Mouse (Mus musculus): ENCODE measurements around the gene Pprc1. TPM values are rescaled to one million over a fixed set of nuclear protein-coding genes. Genes with fewer than 3 reads are reported as not detected.
A peak's percentile ranks its signal among the peaks of the same experiment; 100 is the strongest.

Gene Pprc1
- polyA plus RNA-seq, 1 experiment: 15.4 TPM

DNA sequence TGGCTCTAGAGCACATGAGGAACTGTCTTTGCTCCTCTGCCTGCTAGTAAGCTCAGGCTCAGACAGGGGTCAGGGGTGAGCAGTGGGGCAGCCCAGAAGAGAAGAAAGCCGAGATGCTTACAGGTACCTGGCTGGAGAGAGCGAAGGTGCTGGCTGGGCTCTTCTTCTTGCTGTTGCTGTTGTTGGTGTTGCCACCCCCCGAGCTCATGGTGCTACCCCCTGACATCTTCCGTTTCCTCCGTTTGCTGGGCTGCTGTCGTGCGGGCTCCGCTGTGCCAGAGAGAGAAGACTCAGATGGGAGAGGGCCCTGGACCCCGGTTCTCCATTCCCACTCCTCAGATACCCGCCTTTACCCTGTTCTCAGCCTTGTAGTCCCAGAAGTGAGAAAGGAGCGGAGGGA lies 10.8 kb upstream of the Pprc1 start:
- no peak for DNase-seq (ENCODE audit: low spot score)

DNA sequence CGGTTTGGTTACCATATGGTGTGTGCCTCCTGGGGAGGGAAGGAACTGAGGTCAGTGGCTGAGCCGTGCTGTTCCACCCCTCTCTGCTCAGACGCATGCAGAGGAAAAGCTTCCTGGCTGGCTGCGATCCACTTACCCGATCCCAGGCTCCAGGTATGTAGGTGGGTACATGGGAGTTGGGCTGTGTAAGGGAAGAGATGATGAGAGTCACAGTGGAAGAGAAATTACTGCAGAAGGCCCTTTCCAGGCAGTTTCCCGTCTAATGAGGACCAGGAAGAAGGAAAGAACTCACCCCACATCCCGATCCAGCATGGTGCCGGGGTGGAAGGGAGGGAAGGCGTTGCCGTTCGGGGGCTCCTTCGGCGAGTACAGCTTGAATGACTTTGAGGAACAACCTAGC lies 8.7 kb upstream of the Pprc1 start:
- no peak for DNase-seq (ENCODE audit: low spot score)

DNA sequence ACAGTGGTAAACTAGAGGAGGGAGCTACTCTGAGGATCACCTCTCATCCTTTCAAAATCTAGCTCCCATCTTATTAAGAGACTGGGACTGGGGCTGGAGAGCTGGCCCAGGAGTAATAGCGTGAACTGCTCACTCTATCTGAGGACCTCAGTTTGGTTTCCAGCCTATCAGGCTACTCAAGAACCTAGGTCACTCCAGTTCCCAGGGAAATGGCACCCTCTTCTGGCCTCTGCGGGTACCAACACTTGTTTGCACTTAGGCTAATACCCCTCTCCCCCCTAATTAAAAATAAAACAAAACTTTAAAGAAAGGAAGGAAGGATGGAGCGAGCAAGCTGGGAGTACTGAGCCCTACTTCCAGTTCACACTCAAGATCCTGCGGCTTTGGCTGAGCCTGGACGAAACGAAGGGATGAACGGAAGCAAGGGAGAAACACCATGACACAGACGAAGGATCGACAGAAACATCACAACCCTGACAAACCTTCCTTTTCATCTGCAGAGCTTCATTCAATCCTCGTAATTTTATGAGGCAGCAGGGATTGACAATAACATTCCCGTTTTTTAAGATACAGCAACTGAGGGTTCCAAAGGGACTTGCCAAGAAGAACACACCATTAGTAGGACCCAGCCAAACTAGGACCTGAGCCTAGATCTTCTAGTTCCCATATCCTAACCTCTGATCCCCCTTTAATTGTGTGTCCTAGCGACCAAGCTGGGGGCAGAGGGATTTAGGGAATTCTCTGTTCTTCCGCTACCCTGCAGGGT lies 8.0 kb upstream of the Pprc1 start:
- no peak for DNase-seq (ENCODE audit: low spot score)

DNA sequence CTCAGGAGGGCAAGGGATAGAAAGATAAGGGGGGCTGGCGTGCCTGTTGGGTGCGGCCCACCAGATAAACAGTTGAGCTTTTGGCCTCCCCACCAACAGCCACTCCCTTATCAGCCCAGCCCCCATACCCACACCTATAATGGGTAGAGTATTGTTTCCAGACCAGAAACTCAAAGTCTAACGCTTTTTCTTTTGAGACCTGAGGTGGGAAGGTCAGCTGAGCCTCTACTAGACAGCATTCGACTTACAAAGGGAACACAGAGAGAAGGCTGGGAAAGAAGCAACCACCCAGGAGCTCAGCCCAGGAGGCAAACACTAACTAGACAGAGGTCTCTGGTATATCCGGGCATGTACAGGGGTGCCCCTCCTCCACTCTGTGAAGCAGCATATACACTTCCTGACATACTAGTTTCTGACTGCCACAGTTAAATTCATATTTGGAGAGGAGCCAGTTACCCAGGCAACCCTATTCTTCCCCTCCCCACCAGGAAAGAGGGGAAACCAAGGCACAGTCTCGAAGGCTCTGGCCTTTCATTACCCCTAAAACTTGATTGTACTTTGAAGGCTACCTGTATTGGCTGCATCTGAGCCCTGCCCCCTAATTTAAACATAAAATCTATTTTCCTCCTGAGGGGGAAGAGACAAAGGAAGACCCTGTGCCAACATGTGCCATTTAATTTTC lies 7.3 kb upstream of the Pprc1 start:
- no peak for DNase-seq (ENCODE audit: low spot score)

DNA sequence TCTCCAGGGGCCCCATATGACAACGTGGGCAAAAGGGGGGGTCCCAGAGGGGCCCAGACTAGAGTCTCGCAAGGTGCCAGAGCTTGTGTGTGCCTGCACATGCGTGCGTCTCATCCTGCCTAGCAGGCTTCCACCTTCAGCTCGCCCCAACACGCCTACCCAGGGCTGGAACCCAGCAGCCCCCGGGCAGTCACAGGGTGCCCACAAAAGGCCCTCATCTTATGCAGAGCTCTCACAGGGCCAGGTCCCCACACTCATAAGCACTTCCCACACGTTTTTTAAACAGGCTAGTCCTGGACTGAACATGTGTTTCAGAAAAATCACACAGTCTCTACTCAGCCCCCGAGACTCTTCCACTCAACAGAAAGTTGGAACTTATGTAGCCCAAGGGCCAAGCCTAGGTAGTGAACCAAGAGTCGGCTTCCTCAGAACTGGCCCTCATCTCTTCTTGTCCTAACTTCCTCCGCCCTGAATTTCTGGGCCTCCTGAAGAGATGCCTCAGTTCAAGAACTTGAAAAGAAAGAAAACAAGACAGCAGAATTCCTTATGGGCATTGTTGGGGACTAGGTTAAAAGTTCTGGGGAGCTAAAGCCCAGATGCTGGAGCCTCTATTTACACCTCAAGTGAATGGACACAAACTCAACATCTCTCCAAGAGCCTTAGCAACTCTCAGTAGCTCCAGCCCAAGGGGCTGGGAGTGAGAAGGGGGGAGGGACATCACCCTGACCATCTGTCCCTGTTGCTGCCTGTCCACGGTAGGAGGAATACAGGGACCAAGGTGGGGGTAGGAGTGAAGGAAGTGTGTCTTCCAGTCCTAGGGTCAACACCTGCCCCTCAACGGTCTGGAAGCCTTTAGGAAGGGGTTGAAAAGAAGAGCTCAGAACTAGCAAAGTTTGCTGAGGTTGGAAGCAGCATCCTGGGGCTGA lies 6.5 kb upstream of the Pprc1 start:
- no peak for DNase-seq (ENCODE audit: low spot score)

DNA sequence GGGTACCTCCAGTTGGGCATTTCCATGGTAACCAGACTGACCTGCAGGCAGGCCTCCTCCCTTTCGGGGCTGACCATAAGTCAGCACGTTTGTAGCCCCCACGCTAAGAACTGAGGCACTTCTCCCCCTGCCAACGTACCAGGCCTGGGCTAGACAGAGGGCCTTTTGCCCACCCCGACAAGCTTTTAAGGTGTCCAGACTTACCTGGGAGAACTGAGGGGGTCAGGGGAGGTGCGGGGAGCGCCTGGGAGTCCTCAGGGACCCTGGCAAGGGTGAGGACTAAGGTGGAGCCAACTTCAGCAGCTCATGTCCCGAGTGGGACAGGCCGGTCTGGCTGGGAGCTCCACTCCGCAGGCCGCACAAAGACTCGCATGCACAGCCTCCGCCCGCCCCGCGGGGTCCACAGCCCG lies 5.8 kb upstream of the Pprc1 start:
- no peak for DNase-seq (ENCODE audit: low spot score)

DNA sequence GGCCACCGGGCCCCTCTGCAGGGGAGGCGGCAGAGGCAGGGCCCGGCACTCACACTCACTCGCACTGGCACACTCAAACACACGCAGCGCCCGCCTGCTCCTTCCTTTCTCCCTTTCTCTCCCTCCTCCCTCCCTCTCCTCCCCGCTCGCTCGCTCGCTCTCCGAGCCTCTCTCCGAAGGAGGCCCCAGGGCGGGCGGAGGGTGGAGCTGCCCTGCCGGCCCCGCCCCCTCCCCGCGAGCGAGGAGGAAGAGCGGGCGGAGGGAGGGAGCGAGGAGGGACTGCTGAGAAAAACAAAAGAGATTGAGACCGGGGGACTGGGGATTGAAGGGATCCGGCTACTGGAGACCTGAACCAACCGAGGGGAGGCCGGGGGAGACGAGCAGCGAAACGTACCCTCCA lies 5.2 kb upstream of the Pprc1 start:
- DNase-seq (ENCODE audit: low spot score): peak; percentile 76

DNA sequence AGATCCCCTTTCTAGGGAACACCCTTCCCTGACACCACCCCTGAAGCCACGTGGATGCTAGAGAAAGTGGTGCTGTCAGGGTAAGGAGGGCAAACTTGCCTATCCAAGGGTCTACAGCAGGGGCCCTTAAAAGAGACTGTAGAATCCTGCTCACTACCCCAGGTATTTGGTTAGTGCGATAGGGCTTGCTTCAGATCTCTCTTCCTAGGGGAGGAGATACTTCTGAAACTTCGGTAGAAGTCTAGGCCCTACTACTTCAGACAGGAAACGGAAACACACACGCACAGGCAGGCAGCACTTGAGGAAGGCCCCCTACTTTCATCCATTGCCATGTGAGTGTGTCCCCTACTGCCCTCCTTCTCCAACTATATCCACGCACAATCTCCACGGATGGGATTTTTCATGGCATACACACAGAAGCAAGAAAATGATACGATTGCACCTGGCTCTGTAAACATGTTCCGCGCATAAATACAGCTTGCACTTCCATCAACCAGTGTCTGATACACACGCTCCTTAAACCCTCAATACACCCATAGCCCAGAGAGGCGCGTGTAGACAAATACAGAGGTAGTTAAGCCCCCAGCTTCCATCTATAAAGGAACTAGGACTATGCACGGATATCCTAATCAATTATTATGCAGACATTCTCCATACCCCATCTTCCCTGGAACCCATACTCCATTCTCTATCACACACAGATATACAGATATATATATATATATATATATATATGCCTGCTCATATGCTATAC lies 4.4 kb upstream of the Pprc1 start:
- DNase-seq (ENCODE audit: low spot score): no peak

DNA sequence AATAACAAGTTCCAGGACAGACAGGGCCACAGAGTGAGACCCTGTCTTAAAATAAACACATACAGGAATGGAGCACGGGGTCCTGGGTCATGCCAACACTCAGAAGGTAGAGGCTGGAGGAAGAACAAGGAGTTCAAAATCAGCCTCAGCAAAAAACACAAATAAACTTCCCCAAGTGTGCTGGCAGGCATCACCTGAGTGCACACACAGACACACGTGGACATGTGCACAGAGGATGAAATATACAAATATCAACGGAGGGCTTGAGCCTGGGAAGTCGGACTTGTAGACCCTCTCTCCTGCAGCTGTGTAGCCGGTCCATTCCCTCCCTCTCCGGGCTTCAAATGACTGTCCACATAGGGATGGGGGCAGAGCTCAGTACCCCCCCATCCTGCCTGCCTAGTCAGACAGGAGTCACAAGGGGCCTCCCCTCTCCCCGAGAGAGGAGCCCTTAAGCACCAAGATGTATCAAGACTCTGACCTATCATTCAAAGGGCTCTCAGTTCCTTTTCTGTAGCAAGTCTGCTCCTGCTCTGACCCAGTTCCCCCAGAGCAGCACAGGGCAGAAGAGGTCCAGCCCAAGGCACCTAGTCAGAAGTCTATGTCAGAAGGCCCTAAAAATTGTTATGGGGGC lies 3.3 kb upstream of the Pprc1 start:
- no peak for DNase-seq (ENCODE audit: low spot score)

DNA sequence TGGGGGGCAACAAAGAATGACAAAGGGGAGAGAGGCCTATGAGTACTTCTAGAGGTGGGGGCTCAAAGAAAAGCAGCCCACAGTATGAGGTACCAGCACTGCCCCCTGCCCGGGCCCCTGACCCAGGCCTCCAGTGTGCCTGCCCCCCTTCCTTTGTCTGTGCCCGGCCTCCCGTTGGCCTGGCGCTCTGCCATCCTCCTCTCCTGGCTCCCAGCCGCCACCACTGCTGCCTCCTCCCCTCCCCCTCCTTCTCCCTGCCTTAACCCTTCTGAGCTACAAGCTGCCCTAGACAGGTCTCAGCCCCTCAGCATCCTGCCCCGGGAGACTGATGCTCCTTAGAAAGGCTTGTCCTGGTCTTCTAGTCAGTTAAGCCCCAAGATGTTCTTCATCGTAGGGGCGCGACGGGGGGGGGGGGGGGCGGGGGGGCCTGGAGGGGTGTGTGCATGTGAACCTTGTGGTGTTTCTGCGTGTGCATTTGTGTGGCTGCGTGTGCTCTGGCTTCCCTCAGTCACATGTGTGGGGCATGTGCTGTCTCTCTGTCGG lies 2.7 kb upstream of the Pprc1 start:
- DNase-seq (ENCODE audit: low spot score): peak; percentile 77

DNA sequence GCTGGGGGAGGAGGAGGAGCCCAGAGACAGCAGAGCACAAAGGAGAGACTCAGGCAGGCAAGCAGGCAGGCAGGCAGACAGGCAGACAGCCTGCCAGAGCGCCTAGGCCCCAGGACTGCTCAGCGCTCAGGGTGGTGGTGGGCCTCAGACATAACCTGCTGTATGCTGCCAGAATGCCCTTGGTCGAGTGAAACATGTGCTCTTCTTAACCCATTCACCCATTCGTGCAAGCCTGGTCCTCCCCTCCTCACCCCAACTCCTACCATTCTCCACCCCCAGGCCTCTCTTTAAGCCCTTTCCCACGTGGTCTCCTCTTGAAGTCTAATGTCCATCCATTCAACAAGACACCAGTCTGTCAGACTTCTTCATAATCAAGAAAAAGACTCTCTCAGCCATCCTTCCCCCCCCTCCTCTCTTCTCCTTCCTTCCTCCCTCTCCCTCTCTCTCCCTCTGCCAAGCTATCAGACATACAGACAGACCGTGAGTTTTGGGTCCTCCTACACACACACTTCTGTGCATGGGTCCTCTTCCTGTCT lies 2.1 kb upstream of the Pprc1 start:
- DNase-seq (ENCODE audit: low spot score): no peak

DNA sequence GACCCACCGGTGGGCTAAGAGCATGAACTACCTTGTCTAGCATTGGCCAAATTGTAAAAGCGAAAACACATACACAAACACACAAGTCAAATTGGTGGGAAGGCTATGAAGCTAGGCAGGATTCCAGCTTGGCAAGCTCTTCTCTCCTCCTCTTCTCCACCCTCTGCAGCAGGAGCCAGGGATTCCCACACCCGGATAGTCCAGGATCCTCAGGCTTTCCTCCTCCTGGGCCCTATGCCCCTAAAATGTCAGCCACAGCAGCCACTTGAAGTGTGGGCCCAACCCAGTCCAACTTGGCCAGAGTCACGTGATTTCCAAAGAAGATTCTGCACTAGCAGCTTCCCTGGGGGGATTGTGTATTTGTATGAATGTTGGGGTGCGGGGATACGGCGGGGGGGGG lies 1.3 kb upstream of the Pprc1 start:
- no peak for DNase-seq (ENCODE audit: low spot score)

DNA sequence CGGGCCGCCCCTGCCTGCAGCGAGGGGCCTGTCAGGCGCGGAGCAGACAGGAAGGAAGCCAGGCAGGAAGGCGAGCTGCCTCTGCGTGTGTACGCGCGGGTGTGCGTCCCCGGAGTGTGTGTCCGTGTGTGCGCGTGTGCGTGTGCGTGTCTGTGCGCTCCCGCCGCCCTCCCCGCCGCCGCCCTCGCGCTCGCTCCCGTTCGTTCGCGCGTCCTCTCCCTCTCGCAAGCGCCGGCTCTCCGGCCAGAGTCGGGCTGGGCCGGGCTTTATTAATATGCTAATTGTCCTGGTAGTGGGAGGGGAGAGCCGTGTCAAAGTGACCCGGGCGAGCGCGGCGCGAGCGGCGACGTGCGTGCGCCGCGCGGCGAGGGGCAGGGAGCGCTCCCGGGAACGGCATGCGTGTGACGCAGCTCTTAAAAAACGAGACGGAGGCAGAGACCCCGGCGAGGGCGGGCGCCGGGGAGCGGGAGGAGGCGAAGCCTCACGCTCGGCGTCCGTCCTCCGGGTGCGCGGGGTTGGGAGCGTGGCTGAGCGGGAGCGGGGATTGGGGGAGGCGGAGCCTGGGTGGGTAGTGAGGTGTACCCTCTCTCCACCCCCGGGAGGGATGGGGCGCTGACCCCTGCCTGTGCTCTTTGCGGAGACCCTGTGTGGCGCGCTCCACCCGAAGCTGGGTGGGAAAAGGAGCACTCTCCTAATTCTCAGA lies 458 bp downstream of the Pprc1 start, which contains the start of gene Ldb1:
Gene Ldb1, minus strand, starts transcription at position 222 of the 703 bp plus-strand sequence.
- DNase-seq (ENCODE audit: low spot score): peak; percentile 86

DNA sequence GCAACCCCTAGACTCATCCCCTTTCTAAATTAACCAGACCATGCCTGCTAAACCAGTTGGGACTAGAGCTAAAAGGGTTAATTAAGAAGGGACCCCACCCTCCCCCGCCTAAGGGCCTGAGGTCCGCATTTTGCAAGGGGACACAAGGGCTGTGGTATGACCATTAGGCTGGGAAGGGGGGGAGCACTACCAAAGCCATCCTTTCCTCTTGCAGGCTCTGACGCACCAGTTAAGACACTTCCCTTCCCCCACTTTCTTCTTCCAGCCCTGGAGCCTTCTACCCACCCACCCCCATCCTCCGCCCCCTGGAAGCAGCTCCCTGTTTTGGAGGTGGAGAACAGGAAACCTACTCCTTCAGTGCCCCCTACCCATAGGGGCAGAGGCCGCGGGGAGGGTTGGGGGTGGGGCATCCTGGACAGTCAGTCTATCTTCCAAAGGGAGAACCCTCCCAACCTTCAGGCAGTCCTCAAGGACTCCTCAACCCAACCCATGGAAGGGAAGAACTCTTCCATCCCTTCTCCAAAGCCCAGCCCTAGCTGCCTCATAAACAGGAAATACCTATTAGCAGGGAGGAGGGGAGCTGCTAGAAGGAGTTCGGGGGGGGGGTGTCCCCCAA lies 1.1 kb downstream of the Pprc1 start:
- no peak for DNase-seq (ENCODE audit: low spot score)

DNA sequence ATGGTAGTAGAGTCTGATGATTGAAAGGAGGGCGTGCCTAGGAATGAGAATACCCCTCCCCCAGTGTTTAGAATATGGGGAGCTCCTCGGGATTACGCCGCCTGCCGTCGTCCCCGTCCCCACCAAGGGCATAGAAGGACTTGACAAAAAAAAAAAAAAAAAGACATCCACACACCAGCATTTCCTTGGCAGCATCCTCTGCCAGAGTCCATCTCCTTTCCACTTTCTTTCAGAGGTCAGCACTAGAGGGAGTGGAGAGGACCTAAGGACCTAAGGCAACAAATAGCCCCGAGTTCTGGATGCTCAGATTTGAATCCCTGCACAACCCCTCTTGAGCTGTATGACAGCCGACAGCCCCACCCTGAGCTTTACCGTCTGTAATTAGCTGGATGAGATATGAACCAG lies 1.9 kb downstream of the Pprc1 start:
- DNase-seq (ENCODE audit: low spot score): no peak

DNA sequence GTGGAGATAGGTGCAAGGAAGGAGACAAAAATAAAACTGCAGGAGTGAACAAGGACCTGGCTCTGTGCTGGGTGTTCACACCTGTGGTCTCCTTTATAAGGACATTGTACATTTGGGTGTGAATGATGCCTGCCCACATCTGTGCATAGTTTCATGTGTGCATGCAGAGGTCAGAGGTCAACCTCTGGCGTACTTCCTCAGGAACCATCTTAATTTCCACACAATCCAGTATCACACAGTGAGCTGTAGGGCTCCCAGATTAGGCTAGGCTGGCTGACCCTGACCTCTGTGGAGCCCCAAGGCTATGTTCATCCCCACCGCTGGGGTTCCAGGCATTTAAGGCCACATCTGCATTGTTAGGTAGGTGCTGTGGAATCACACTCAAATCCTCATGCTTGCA lies 2.7 kb downstream of the Pprc1 start:
- no peak for DNase-seq (ENCODE audit: low spot score)

DNA sequence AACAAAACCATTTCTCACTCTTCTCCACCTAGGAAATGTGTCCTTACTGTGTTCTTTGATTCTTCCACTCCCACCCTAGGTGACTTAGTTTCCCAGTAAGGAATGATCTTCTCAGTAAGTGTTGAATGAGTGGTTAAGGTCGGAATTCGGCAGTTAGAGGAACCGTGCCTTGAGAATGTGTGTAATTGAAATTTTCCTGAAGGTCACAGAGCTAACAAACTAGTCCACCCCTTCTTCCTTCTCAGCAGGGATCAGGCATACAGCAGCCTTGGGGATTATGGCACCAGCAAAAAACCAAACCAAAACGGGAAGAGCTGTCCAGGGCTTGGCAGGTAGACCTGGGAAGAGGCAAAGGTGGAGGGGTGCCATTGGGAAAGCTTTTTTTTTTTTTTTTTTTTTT lies 4.4 kb downstream of the Pprc1 start:
- DNase-seq (ENCODE audit: low spot score): no peak

DNA sequence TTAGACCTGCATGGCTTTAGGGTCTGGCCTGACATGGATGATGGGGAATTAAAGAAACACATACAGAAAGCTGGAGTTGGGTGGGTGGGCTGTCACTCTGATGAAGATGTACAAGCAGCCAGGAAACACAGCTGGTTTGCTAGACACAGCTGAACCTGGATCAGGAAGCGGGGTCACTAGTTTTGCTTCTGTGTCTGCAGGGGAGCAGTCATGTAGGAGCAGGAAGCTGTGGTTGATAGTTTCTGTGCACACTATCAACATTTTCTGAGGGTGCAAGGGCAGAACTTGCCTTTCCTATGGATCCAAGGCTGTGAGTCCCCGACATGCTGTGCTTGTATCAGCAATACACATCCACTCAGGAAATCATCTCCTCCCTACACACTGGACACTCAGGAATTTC lies 5.8 kb downstream of the Pprc1 start:
- DNase-seq (ENCODE audit: low spot score): no peak

DNA sequence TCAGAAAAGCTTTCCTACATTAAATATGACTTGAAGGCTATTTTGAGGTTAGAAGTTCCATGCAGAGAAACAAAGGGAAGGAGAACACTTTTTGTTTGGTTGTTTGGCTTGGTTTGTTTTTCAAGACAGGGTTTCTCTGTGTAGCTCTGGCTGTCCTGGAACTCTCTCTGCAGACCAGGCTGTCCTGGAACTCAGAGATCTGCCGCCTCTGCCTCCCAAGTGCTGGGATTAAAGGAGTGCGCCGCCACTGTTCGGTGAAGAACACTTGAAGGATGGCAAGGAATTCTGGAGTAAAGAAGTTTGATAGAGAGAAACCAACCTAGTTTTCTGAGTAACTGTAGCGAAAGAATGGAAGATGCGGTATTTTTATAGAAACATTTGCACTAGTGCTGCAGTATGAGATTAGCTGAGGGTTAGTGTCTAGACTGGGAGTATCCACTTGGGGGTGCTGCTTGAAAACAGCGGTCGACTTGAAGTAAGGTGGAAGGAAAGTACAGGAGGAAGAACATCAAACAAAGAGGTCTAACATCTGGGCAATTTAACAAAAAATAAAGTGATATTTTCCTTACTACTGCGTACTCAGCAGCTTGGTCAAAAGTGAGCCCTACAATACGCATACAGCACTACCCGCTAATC lies 11.2 kb downstream of the Pprc1 start:
- no peak for DNase-seq (ENCODE audit: low spot score)
